Mouse (Mus musculus) heart, adult 2 months (tissue): ENCODE results near the gene Nppc. TPM values are rescaled to one million over a fixed set of nuclear protein-coding genes. Genes with fewer than 3 reads are reported as not detected.

Experiments used
- DNase-seq, 2 experiments: peaks; one replicate each; pipeline ENCODE4 v3.0.0; 2021
- H3K27ac ChIP-seq: fragments of 200-600 bp; 2 replicates; pipeline ENCODE4 v1.8.1; 2022
- H3K27me3 ChIP-seq: fragments of 200-500 bp; 2 replicates; pipeline ENCODE4 v1.6.1; 2012; ENCODE audit warnings: mild to moderate bottlenecking, low read length, inconsistent platforms, mixed read lengths; ENCODE audit not compliant: control insufficient read depth, insufficient read depth
- H3K36me3 ChIP-seq: fragments of 200-500 bp; 2 replicates; pipeline ENCODE4 v1.6.1; 2012; ENCODE audit warnings: low read length, inconsistent platforms; ENCODE audit not compliant: control insufficient read depth, insufficient read depth
- H3K4me1 ChIP-seq: fragments of 200-500 bp; 2 replicates; pipeline ENCODE4 v1.6.1; 2011; ENCODE audit warnings: low read length; ENCODE audit not compliant: control insufficient read depth, insufficient read depth
- H3K4me3 ChIP-seq: fragments of 200-600 bp; 2 replicates; pipeline ENCODE4 v1.8.1; 2022
- H3K79me2 ChIP-seq: fragments of 200-500 bp; replicated peaks from 2 replicates; pipeline ENCODE4 v1.6.1; 2012; ENCODE audit warnings: mild to moderate bottlenecking, inconsistent platforms, low read length, moderate library complexity, mixed read lengths; ENCODE audit not compliant: control insufficient read depth, insufficient read depth
- H3K9ac ChIP-seq: fragments of 200-500 bp; 2 replicates; pipeline ENCODE4 v1.6.1; 2012; ENCODE audit warnings: low read depth, mild to moderate bottlenecking, control low read depth, inconsistent platforms, low read length, mixed read lengths
- CTCF ChIP-seq: fragments of 200-600 bp; IDR thresholded peaks from 2 replicates; pipeline ENCODE4 v1.8.1; 2022; ENCODE audit warnings: antibody characterized with exemption, mild to moderate bottlenecking, moderate library complexity
- EP300 ChIP-seq: fragments of 200-500 bp; IDR thresholded peaks from 2 replicates; pipeline ENCODE4 v1.6.1; 2011; ENCODE audit warnings: low read depth, low read length, control low read depth; ENCODE audit not compliant: insufficient read depth
- POLR2A ChIP-seq: fragments of 200-500 bp; IDR thresholded peaks from 2 replicates; pipeline ENCODE4 v1.6.1; 2011; ENCODE audit warnings: mild to moderate bottlenecking, low read depth, low read length, control low read depth; ENCODE audit not compliant: insufficient read depth
- WGBS: fragments of 180-500 bp; shearing (Covaris S2); methylation state at CpG from one replicate; pipeline ENCODE4 v1.1.7; 2018; 5-methylcytosine and 5-hydroxymethylcytosine counted together
- intact Hi-C: fragments of 180-260 bp; cut with DNase I; formaldehyde crosslinking; loops from one replicate; pipeline ENCODE4 v1.15.1; 2025
- polyA plus RNA-seq: library from polyadenylated mRNA; depleted of rRNA; stranded (reverse); fragments of >200 nt; gene quantifications from 2 replicates; pipeline ENCODE4 v1.2.3, GENCODE M21; 2012
- total RNA-seq, 2 experiments: library from RNA; stranded (reverse); gene quantifications; 2 replicates each; pipeline ENCODE4 v1.2.3; 2021

Nppc gene
- total and polyA plus RNA-seq, 3 experiments = 0.14 TPM; not detected in 2

DNA sequence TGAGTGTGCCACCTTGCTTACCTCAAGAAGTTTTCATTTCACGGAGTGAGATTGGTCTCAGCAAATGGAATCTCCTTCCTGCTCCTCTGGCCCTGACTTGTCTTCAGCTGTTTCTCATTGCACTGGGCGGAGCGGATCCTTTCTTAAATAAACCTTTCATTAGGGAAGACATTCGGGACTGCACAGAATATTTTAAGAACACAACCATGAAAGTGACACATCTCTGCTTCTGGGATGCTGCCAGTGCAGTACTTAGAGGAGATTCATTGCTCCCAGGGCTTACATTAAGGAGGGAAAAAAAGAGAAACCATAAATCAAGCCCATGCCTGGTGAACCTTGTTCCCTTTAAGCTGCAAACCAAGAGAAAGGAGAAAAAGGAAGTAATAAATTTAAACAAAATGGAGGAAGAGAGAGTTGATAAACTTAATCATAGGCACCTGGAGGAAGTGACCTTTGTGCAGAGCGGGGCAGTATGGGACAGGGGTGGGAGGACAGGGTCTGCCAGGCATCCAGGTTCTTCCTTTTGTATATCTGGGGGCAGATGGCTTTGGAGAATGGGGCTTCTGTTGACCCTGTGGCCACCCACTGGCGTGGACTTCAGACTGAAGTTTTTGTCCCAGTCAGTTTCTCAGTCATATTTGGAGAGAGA lies 37.5 kb downstream of the Nppc start:
- DNase-seq = no peak
- TF ChIP-seq CTCF = no peak
- TF ChIP-seq POLR2A = no peak
- no peak for TF ChIP-seq EP300
- H3K36me3 ChIP-seq = no peaks in the 10 kb centered on the region
- intact Hi-C loops = no loop called here
- no peaks in the 10 kb centered on the region for H3K4me1 ChIP-seq
- H3K27ac ChIP-seq = no peak overlapping the region
- 66% methylated on average over 6 of the region's 6 CpGs for WGBS
- H3K4me3 ChIP-seq = no peak overlapping the region
- H3K79me2 ChIP-seq = no peaks in the 10 kb centered on the region
- H3K27me3 ChIP-seq = no peaks in the 10 kb centered on the region
- H3K9ac ChIP-seq = no peak overlapping the region

DNA sequence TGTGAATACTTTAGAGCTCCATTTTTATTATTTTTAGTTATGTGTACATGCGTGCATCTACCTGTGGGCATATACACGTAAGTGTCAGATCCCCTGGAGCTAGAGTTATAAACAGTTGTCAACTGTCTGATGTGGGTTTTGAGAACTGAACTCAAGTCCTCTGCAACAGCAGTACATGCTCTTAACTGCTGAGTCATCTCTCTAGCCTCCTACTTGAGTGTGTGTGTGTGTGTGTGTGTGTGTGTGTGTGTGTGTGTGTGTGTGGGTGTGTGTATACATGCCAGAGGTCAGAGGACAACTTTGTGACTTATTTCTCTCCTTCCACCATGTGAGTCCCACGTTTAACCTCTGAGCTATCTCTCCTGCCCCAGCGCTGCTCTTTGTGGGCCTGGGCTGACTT lies 39.8 kb downstream of the Nppc start:
- TF ChIP-seq EP300 (no peak), POLR2A (no peak)
- Histone ChIP-seq H3K27ac (no peak overlapping the region), H3K79me2 (no peaks in the 10 kb centered on the region), H3K4me1 (no peaks in the 10 kb centered on the region), H3K36me3 (no peaks in the 10 kb centered on the region), H3K27me3 (no peaks in the 10 kb centered on the region), H3K9ac (no peak overlapping the region), H3K4me3 (no peak overlapping the region)
- WGBS = 78% methylated on average over 4 of the region's 4 CpGs
- DNase-seq = no peak
- intact Hi-C loops = no loop called here

DNA sequence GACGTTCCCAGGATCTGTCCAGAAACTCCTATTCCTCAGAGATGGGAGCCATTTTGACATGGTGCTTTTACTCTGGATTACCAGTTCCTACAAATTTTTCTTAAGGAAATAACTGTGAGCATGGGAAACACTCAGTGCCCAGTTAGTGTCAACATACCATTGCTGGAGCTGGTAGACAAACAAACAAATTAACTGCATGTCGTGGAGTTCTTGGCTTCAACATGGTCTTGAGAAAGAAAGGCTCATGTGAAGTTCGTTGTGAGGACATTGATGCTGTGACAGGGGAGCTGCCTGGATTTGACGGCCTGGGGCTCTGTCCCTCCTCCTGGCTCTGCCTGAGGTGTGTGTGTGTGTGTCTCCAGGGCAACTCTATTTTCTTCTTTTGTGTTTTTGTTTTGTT lies 40.4 kb downstream of the Nppc start:
- intact Hi-C loops = no loop called here
- Histone ChIP-seq H3K79me2 (no peaks in the 10 kb centered on the region), H3K9ac (no peak overlapping the region), H3K4me3 (no peak overlapping the region), H3K4me1 (no peaks in the 10 kb centered on the region), H3K36me3 (no peaks in the 10 kb centered on the region), H3K27ac (no peak overlapping the region), H3K27me3 (no peaks in the 10 kb centered on the region)
- WGBS = 63% methylated on average over 4 of the region's 4 CpGs
- TF ChIP-seq CTCF = no peak
- no peak for TF ChIP-seq POLR2A
- no peak for TF ChIP-seq EP300
- DNase-seq = no peak

DNA sequence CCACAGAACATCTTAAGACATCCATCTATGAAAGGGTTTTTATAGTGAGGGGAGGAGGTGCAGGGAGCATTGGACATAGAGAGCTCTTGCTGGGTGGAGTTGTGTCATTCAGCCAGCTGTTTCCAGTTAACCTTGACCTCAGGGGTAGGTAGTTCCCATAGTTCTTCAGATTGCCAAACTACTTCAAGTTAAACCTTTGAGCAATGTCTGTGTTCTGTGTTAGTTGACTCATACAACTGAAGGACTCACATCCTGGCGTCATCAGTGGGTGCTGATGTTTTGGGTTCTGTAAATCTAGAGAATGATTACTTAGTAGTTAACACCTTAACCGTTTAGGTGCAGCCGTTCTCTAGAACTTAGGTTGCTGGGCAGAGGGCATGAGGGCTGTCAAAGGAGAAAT lies 42.1 kb downstream of the Nppc start:
- Histone ChIP-seq H3K9ac (no peak overlapping the region), H3K4me3 (no peak overlapping the region), H3K4me1 (no peaks in the 10 kb centered on the region), H3K36me3 (no peaks in the 10 kb centered on the region), H3K27ac (no peak overlapping the region), H3K27me3 (no peaks in the 10 kb centered on the region), H3K79me2 (no peaks in the 10 kb centered on the region)
- 67% methylated on average over 3 of the region's 3 CpGs for WGBS
- DNase-seq = no peak
- TF ChIP-seq CTCF (no peak), POLR2A (no peak), EP300 (no peak)
- intact Hi-C loops = no loop called here

DNA sequence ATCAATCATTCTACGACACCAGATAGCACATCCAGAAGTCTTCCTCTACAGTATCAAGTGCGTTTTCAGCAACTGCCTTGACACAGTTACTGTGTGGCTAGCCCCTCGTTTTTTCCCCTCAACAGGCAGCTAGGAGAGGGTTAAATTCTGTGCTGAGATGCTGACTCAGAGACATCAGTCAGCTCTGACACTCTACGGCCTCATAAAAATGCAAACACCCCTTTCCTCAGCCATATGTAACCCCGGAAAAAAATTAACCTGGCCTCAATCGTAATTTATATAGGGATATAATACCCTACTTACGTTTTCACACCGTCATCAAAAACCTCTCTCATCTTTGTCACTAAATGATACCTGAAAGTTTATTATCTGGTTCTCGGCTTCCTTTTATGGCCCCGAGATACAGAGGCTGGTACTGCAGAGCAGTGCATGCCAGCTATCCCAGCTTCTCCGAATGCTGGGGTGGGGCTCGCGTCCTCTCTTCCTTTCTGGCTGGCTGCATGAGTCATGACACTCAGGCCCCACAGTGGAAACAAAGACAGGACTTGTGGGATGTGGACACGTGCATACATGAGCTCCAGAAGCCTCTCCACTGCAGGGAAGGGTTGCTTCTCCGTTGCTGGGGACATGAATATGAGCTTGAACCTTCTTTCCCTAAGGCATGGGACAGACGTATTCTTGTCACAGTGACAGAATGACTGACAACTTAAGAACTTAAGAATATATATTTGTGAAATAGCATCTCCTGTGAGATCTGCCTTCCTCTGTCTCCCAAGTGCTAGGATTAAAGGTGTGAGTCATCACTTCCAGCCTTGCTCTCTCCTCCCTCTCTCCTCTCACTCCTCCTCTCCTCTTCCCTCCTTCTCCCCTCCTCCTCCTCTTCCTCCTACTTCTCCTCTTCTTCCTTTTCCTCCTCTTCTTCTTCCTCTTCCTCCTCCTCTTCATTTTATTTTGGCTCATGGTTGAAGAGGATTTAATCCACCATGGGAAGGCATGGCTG lies 47.1 kb downstream of the Nppc start:
- Histone ChIP-seq H3K27me3 (no peaks in the 10 kb centered on the region), H3K4me1 (no peaks in the 10 kb centered on the region), H3K27ac (no peak overlapping the region), H3K4me3 (no peak overlapping the region), H3K9ac (no peak overlapping the region), H3K36me3 (no peaks in the 10 kb centered on the region), H3K79me2 (no peaks in the 10 kb centered on the region)
- intact Hi-C loops = no loop called here
- TF ChIP-seq CTCF (no peak), POLR2A (no peak), EP300 (no peak)
- no peak for DNase-seq
- 36% methylated on average over 16 of the region's 16 CpGs for WGBS

DNA sequence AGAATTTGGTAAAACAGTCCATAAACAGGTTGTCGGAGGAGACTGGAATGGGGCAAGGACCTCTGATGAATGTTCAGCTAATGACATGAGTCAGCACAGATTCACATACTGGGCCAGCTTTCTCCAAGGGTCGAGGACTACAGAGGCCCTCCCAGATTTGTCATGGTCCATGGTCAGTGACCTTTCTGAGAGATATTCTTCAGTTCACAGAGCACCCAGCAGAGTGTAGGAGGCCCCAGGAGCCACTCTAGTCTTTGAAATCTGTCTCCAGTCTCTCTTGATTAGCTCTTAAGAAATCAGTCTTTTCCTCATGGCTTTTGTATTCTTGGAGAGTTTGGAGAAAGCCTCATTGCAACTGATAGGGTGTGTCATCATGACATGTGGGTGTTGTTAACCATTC lies 48.1 kb downstream of the Nppc start:
- intact Hi-C loops = no loop called here
- 78% methylated on average over 2 of the region's 2 CpGs for WGBS

More for the DNA sequence above, 48.1 kb downstream of the Nppc start:
- TF ChIP-seq EP300 = no peak
- no peak for TF ChIP-seq POLR2A
- TF ChIP-seq CTCF = no peak
- Histone ChIP-seq H3K4me1 (no peaks in the 10 kb centered on the region), H3K27me3 (no peaks in the 10 kb centered on the region), H3K79me2 (no peaks in the 10 kb centered on the region), H3K36me3 (no peaks in the 10 kb centered on the region), H3K27ac (no peak overlapping the region), H3K9ac (no peak overlapping the region), H3K4me3 (no peak overlapping the region)
- no peak for DNase-seq
